Mouse (Mus musculus) thymus, postnatal 25 days (tissue): ENCODE data around the gene Pi4ka.

Experiments used
- DNase-seq: peaks from one replicate; pipeline ENCODE4 v3.0.0; 2022

The Pi4ka gene

DNA sequence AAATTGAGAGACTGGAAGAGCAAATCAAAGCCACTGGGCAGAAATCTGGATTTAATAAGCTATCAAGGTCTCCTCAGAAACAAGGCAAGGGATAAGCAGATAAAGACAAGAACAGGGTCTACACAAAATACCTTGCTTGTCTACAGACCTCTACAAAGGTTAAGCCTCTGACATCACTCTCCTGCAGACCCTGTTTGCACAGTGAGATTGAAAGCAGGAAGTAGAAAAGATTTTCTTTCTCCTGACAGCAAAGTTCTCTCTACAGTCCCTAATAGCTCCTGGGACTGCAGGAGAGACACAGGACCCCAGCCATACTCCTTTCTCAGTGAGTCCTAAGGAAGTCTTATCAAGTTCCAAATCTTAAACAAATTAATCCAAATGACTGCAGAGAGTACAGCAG lies 71.5 kb downstream of the Pi4ka start:
- no peak for DNase-seq

DNA sequence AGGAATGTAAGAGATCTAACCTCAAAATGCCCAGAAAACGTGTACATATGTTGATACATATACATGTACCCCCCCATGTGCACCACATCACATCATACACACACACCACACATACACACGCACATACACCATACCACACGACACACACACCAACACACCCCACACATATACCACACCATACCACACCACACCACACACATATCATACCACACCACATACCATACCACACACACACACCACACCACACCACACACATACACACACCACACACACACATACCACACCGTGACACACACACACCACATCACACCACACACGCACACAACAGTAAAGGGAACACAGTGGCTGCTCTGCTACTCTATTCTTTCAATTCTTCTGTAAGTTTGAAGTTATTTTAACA lies 74.3 kb downstream of the Pi4ka start:
- no peak for DNase-seq

DNA sequence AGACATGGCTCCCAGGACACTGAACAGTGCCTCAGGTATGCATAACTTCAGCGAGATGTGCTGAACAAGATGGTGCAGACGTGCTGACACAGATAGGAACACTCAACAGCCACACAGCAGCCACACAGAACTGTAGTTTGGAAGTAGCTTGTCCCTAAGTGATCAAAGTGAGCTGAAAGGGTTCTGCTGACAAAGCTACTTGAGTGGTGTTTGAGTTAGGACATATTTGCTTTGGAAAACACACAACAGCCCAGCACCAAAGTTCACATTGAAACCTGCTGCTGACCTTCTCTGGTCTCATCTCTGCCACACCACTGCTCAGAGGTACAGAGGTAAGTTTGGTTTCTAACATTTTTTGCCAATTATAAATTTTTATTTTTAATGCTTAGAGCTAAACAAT lies 75.0 kb downstream of the Pi4ka start, which contains the start of gene Serpind1:
Gene Serpind1, plus strand, starts transcription at position 256 of the 400 bp plus-strand sequence.
- no peak for DNase-seq

DNA sequence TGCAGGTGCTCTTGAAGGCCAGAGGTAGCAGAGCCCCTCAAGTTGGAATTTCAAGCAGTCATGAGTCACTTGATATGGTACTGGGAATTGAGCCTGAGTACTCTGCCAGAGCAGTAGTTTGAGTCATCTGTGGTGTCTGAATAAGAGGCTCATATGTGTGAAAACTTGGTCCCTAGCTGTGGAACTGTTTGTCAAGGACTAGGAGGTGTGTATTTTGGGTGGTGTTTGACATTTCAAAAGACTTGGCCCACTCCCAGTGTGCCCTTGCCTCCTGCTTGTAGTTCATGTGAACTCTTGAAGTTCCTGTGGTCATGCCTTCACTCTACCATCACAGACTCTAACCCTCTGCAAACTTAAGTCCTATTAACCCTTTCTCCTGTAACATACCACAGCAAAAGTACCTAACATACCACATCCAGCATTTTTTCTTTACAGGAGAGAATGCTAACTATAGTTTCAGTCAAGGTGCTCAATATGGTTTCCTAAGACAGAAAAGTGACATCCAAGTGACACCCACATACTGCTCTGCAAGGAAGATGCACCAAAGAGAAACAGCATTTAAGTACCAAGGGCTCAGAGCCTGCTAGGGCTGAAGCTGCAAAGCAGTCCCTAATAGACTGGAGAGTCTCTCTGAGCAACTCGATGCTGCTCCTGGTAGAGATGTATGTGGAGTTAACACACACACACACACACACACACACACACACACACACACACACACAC lies 76.1 kb downstream of the Pi4ka start:
- no peak for DNase-seq

DNA sequence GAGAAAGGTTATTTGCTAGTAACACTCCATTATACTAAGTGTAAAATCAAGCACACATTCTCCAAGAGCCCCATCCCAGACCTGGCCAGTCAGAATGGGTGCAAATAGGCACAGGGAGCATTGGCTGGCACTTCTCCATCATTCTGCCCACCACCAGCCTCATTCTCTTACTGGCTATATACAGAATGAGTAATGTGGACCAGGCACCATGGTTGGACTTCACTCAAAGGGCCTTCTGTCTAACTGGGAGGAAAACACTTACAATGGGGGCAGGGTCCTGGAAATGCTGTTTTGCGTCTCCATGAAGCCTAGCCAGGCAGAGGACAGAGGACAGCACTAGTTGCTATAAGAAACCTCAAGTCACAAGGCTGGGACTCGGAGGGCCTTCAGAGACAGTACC lies 80.0 kb downstream of the Pi4ka start:
- no peak for DNase-seq

DNA sequence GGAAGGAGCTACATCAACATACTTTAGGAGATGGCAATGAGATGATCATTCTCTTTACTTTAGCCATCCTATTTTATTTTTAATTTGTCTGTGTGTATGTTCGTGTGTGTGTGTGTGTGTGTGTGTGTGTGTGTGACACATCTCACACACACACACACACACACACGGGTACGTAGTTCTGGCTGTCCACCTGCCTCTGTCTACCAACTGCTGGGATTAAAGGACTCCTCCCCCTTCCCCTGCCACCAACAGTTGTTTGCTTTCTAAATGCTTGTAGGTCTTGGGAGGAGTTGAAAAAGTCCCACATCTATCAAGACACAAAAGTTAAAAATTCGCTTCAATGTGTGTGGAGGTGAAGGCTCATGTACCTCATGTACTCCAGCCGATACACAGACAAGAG lies 81.4 kb downstream of the Pi4ka start:
- no peak for DNase-seq

DNA sequence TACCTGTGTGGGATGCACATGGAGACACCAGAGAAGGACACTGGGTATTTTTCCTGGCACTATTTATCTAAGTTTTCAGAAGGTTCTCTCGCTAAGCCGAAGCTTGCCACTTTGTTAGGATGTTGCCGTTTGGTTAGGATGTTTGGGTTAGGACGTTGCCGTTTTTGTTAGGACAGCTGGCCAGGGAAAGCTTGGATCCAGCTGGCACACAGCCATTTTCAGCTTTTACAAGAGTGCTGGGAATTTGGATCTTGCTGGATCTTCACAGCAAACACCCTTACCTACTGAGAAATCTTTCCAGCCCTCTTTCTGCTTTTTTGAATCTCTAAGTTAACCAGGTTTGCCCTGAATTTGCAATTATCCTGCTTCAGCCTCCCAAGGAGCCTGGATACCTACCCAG lies 84.6 kb downstream of the Pi4ka start:
- DNase-seq: no peak

DNA sequence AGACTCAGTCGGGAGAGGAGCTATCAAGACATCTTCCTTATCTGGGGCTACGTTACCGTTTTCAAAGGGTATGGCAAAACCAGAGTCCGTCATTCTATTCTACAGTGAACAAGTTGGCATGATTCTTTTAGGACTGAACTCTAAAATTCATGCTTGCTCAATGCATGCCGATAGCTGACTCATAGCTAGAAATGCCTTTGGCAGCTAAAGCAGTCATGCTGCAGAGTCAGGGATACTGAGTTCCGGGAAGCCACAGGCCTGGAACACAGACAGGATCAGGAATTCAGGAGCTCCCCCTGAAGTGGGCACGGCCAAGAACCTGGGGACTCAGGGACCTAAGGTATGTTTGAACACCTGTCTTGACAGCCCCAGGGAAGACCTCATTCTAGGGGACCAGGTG lies 89.6 kb downstream of the Pi4ka start:
- no peak for DNase-seq

DNA sequence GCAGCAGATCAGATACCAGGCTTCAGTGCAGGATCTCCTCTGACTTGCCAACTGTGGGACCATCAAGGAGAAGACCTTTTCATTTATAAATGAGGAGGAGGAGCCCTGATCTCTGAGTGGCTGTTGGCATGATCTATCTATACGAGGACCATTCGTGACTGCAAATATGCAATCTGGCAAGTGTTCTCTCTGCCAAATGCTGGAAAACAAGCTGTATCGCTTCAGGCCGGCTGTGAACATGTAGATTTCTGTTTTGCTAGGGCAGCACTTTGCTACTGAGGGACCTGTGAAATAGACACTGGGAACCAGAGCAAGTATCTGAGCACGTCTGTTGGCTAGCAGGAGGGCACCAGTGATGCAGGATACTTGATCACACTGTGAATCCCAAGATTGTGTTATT lies 93.6 kb downstream of the Pi4ka start:
- no peak for DNase-seq

DNA sequence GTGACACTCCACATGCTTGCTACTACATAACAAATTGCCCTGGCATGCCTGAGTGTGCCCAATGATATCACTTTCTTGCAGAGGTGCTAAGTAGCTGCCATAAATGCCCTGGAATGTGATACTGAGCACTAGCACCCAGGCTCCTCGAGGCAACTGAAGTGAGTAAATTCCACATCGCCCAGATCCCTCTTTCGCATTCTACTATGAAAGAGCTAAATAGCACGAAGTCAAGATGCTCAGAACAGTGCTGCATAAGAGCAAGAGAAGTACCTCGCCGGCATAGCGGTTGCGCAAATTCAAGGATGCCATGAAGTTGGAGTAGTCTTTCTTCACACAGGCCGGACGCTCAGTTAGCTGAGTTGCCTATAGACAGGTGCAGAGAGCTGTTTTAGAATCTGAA lies 97.1 kb downstream of the Pi4ka start:
- no peak for DNase-seq

DNA sequence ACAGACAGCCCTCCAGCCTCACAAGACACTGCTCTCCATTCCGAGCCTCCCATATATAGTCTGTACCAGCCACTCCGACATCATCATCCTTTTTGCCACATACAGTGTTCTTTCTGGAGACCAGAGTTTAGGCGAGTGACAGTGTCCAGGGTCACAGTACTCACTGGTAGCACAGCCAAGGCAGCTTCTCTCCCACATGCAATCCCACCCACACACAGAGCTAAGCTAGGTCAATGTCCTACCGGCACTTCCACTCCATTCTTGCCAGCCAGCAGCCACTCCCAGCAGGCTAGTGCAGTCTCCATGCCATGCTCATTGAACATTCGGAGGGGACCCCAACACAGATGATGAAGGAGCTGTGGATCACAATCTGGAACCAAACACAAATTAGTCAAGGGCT lies 98.7 kb downstream of the Pi4ka start:
- DNase-seq: no peak

DNA sequence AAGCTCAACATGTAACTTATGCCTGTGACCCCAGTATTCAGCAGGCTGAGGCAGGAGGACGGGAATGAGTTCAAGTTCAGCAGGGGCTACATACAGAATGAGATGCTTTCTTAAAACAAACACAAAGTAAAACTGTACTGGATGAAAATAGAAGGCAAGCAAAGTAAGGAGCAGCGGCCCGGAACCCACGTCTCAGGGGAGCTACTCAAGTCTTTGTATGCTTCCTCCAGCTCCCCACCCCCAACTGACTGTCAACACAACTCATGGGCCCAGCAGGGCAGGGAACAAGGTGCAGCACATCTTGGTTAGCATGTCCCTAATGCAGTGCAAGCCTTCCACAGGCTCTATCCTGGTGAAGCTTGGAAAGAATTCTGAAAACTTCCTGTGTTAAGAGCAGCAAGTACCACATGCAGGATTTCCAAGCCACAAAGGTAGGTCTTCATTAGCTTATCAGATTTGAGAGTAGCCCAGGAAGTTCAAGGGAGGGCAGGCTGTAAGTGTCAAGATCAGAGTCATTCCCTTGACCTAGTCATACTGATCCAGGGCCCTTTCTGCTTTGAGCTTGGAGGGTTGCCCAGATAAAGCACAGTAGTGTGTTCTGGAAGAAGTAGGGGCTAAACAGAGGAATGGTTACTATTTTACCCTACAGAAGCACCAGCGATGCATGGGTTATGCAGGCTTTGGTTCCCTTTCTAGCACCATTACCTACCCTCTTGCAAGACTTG lies 102.4 kb downstream of the Pi4ka start:
- DNase-seq: no peak

DNA sequence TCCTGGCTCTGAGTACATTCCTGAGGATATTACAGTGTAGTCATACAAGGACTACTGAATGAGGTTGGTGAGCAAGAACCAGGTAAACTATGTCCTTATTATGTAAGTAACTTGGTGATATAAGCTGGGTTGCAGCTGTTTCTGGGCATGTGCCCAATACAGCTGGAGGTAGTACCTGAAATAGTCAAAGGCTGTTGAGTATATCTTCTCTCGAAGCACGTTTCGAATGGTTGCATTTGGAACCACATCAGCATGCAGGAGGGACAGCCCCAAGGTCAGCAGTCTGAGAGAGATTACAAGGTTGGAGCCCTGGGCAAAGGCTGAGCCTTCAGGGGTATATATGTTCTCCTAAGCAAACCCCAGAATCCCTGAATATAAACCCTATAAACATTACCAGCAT lies 105.3 kb downstream of the Pi4ka start:
- no peak for DNase-seq

DNA sequence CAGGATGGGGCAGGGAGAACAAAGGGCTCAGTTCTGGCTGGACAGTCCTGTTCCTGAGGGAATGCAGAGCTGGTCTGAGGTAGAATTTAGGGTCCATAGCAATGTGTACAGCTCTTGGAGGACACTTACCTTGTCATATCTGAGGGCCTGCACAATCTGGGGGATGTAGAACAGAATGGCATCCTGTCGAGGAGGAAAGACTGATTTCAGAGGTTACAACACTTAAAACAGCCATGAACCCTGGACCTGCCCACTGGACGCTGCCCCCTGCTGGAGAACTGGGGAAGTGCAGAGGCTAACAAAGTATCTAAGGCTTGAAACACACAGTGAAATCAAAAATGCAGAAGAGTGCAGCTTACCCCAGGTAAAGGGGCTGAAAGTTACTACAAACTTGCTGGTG lies 113.4 kb downstream of the Pi4ka start:
- DNase-seq: peak; percentile 86

DNA sequence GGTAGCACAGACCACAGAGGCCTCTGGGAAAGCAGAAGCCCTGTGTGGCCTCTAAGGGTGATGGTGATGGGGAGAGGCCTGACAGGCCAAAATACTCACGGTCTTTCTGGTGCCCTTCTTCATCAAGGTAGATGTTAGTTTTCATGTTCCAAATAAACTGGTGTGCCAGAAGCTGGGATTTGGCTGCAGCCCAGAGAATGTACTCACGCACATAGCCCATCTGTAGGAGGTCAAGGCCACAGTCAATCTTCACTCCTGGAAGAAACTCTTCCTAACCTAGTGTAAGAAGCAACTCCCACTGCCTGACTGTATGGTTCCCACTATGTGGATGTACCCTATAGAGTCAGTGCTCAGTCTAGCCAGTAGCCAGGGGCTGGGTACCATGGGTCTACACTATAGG lies 115.1 kb downstream of the Pi4ka start:
- no peak for DNase-seq

DNA sequence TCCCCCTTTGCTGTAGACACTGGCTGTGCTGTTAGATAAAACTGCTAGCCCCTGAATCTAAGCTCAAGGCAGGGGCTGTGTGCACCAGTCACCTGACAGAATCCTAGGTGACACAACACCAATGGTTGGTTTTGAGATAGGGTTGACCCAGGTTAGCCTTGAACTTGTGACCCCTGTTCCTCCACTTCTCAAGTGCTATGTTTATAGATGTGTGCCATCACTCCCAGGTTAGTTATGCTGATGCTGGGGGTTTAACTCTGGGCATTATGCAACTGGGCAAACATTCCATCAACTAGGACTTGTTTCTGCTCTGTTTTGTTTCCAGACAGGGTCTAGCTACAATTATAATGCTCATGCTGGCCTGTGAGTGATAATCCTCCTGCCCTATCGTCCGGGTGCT lies 119.0 kb downstream of the Pi4ka start:
- no peak for DNase-seq

DNA sequence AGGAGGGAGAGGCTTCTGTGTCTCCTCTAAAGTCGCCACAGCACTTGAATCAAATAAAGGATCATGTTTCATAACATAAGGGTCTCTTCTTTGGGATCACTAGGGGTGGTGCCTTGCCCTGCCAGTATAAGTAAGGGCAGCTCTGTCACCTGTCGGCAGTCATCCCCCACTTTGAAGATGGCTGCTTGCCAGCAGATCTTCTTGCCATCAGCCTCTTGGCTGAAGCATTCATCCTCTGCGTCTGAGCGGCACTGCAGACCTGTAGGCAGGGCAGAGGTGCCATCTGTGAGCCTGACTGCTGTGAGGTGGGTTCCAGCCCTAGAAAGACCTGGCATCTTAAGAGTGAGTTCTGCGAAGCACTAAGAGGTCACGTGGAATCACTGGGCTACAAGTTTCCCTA lies 123.0 kb downstream of the Pi4ka start:
- DNase-seq: no peak

DNA sequence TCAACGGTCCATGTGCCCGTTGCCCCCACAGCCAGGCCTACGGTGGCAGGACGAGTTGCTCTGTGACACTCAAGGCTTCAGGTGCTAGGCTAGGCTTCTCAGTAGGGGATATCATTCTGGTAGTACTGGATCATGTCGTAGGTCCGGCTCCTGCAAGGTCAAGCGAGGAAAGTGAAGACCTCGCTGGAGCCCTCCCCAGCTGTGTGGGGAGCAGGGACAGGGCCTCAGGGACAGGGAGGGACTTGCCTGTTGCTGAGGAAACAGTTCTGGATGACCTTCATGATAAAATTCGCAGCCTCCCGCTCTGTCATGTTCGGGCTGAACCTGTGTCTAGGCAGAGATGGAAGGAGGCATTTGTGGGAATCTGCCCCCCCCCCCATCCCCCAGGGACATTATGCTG lies 125.6 kb downstream of the Pi4ka start:
- DNase-seq: no peak

DNA sequence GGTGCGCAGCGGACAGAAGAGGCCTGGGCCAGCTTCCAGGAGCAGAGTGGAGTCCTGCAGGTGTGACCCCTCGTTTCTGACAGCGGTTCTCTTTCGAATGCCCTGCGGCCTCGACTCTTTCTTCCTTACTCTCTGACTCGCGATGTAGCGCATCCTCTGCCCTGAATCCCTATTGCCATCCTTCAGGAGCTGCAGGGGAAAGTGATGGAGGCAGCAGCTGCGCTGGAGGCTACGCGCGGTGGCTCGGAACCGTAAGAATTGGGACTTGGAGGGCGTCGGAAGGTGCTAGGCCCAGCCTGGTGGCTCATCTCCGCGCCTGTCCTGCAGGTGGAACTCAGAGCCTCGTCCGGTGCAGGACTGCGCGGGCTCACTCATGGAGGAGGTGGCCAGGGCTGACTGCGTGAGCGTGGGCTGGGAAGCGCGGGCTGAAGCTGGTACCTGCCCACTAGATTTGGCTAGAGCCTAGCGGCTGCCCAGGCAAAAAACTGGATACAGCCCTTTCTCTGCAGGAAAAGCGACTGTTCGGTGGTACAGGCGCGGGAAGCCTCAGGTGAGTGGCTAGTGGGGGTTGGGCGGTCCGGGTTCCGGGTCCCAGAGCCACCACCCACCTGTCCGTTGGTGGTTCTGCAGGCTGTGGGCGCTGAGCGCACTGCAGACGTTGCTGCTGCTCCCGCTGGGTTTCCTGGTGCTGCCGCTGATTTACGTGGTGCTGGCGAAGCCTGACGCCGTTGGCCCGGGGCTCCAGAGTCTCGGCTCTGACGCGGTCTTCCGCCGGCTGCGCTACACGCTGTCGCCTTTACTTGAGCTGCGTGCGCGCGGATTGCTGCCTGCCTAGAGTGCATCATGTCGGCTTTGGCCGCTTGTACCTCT lies 128.5 kb downstream of the Pi4ka start:
- peak; percentile 69 for DNase-seq

DNA sequence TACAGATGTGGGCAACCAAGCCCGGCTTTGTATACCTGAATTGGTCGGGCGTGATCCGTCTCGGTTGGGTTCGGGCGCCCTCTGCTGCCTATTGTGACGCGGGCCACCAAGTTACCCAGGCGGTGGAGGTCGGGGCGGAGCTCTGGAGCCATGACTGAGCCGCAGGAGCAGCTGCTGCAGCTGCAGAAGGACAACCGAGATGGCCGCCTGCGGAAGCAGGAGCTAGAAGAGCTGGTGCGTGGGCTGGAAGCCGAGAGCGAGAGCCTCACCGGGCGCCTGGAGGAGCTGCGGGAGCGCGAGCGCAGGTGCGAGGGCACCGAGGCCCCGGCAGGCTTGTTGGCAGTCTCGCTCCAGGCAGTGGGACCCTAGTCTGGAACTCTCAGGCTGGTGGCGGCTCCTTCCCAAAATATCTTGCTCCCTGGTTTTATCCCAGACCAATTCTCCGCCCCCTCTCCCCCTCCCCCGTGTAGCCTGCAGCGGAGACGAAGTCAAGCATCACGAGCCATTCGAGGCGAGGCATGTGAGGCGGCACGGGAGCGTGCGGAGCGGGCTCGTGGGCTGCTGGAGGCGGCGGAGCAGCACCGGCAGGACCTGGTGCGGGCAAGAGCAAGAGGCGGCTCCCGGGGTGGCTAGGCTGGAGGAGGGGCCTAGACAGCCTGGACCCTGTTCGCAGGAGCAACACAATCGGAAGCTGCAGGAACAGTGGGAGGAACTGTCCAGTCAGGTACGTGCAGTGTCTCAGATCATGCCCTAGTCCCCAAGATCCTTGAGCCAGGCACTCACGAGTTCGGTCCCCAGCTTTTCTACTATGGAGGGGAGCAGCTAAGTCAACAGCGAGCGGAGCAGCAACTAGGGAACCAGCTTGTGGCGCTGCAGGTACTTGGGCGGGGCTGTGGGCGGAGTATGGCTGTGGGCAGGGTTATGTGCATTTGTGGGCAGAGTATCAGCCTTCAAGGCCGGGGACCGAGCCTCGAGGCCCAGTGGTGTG lies 129.7 kb downstream of the Pi4ka start:
- DNase-seq: peak; percentile 98

DNA sequence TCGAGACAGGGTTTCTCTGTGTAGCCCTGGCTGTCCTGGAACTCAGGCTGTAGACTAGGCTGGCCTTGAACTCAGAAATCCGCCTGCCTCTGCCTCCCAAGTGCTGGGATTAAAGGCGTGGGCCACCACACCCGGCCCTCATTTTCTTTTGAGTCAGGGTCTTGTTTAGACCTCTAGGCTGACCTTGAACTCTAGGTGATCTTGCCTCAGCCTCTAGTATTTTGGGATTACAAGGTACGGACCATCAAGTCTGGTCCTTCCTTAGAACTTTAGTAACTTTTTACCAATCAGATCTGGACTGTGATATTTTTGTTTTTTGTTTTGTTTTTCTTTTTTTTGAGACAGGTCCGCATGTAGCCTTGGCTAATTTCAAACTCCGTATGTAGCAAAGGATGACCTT lies 130.4 kb downstream of the Pi4ka start, which contains the start of gene Tmem191c:
Gene Tmem191c, plus strand, starts transcription at position 357 of the 400 bp plus-strand sequence.
- no peak for DNase-seq

DNA sequence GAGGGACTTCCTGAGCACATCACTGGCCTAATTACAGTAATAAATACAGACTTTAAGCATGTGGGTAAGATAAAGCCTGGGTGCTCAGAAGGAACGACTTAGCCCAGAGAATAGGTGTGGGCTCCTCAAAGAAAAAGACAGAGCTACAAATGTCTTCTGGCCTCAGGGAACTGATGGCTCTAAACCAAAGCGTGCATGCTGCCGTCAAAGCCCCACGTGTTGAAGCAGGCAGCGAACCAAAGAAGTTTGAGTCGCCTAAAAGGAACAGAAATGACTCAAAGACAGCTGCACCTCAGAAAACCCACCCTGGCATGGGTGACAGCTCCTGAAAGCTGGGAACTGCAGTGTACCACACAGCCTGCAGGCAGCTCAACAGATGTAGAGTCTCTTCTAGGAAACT lies 134.3 kb downstream of the Pi4ka start:
- DNase-seq: no peak
